Mouse (Mus musculus): ENCODE results near the gene Rps6ka2.

- no peak for TF ChIP-seq CTCF (IDR thresholded peaks at IDR 0.05; ENCODE audit: low read depth, low read length)
- TF ChIP-seq TAL1 (conservative IDR thresholded peaks at IDR 0.05; ENCODE audit: low read depth, low read length) = no peak
- no peak for TF ChIP-seq GATA1 (IDR thresholded peaks at IDR 0.05; ENCODE audit: borderline replicate concordance, low read length)
- TF ChIP-seq GATA2 (IDR thresholded peaks at IDR 0.05; ENCODE audit: borderline replicate concordance, low read depth, low read length) = no peak
Observed at GRCm38 (mm10) chr17:7221310-7221709, 51.4 kb downstream of the Rps6ka2 start.

All from G1E (cell line).